Mouse (Mus musculus) limb, embryonic 12.5 days (tissue): ENCODE measurements around the gene Cog5. TPM values are rescaled to one million over a fixed set of nuclear protein-coding genes. Genes with fewer than 3 reads are reported as not detected.

Experiments
- ATAC-seq: fragments of 200-750 bp; cut with Nextera tagmentation; 2 replicates; pipeline ENCODE4 v1.8.0; 2017; ENCODE audit warnings: low read depth, moderate TSS enrichment; ENCODE audit not compliant: insufficient number of reproducible peaks, insufficient read depth, low FRiP score, low TSS enrichment
- H3K27ac ChIP-seq: fragments of 300-500 bp; sonication (generic); 2 replicates; pipeline ENCODE4 v1.5.1; 2016; ENCODE audit warnings: mild to moderate bottlenecking, moderate library complexity
- H3K27me3 ChIP-seq: fragments of 300-500 bp; sonication (generic); 2 replicates; pipeline ENCODE4 v1.6.1; 2016; ENCODE audit warnings: mild to moderate bottlenecking, moderate library complexity
- H3K36me3 ChIP-seq: fragments of 300-500 bp; sonication (generic); 2 replicates; pipeline ENCODE4 v1.6.1; 2016; ENCODE audit warnings: mild to moderate bottlenecking, moderate library complexity
- H3K4me1 ChIP-seq: fragments of 300-500 bp; sonication (generic); replicated peaks from 2 replicates; pipeline ENCODE4 v1.6.1; 2016
- H3K4me2 ChIP-seq: fragments of 300-500 bp; sonication (generic); 2 replicates; pipeline ENCODE4 v1.6.1; 2016; ENCODE audit warnings: mild to moderate bottlenecking, moderate library complexity
- H3K4me3 ChIP-seq: fragments of 300-500 bp; sonication (generic); replicated peaks from 2 replicates; pipeline ENCODE4 v1.5.1; 2016; ENCODE audit warnings: mild to moderate bottlenecking
- H3K9ac ChIP-seq: fragments of 300-500 bp; sonication (generic); replicated peaks from 2 replicates; pipeline ENCODE4 v1.6.1; 2016; ENCODE audit warnings: mild to moderate bottlenecking, moderate library complexity
- H3K9me3 ChIP-seq: fragments of 300-500 bp; sonication (generic); 2 replicates; pipeline ENCODE4 v1.6.1; 2016; ENCODE audit warnings: mild to moderate bottlenecking, moderate library complexity
- WGBS: fragments of 180-500 bp; shearing (Covaris S2); methylation state at CpG from one replicate; pipeline ENCODE4 v1.1.7; 2016; 5-methylcytosine and 5-hydroxymethylcytosine counted together
- polyA plus RNA-seq: library from polyadenylated mRNA; unstranded; fragments of >200 nt; fragmentation: Nextera tagmentation; extraction: Ambion mirVana; gene quantifications from 2 replicates; pipeline ENCODE4 v1.2.1, GENCODE M21; 2016

The Cog5 gene
- polyA plus RNA-seq, 1 experiment from 2014 or later, result 36.0 TPM

DNA sequence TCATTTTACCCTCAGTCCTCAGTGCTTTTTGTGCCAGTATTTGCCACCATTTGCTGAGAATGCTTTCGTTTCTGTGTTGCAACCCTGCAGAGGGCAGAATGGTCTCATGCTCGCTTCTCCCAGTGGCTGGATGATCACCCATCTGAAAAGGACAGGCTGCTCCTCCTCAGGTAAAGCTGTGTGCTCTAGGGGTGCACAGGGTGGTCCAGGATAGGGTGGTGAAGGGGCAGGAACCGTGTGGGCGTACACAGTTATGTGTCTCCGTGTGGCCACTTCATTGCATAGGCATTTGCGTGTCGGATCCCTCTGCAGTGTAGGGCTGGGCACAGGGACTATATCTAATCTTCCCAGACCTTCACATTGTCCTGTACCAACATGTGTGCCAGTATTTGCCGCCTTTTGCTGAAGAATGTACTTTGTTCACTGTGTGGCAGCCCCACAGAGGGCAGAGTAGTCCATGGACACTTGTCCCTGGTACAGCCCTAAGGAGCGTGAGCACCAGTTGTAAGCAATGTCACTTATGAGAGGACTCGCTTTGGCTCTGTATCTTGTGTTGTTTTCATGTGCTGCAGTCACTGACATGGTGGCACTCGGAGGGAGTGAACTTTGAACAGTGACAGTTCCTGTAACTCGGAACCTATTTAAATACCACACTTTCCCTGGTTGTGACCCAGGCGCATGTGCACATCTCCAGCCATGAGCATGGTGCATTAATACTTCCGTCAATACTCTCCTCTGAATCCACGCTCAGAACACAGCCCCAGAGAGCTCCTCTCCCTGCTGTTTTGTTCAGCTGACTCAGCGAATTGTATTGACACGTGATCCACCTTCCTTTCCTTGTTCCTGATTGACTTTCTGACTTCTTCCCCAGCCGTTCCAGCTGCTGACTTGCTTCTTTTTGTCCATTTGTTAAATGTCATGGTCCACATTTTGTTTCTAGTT, 266.1 kb downstream of the Cog5 start:
- no peaks in the 10 kb centered on the region for H3K9me3 ChIP-seq
- WGBS, result 87% methylated on average over 18 of the region's 18 CpGs

DNA sequence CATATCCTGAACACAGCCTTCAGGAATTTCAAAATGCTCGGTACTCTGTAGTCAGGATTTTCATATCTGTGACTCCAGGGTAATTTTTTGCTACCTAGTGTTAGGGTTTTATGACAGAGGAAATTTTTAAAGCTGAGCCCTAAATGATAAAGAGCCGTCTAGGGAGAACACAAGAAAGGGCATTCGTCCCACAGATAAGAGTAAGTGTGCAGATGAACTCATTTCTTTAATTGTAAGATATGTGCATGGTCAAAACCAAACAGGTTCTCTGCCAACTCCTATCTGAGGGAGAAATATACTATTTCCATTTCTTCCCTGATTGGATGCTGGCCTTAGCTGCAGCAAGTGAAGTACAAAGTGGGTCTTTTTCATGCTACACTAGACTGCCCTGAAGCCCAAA, 269.5 kb downstream of the Cog5 start:
- no peaks in the 10 kb centered on the region for H3K27me3 ChIP-seq
- H3K4me3 ChIP-seq, result no peak overlapping the region
- WGBS, result 88% methylated on average over 3 of the region's 3 CpGs
- H3K9me3 ChIP-seq, result no peaks in the 10 kb centered on the region
- no peak overlapping the region for H3K27ac ChIP-seq
- no peak overlapping the region for H3K9ac ChIP-seq
- no peak overlapping the region for H3K4me2 ChIP-seq
- peaks cover 7% of the 10 kb centered on the region; the same call in 1 of the 2 replicates for H3K4me1 ChIP-seq
- no peak for ATAC-seq
- H3K36me3 ChIP-seq, result peaks cover 69% of the 10 kb centered on the region

More for the DNA sequence above, 266.1 kb downstream of the Cog5 start:
- H3K9ac ChIP-seq, result no peak overlapping the region
- H3K36me3 ChIP-seq, result peaks cover 51% of the 10 kb centered on the region
- H3K27ac ChIP-seq, result no peak overlapping the region
- no peak for ATAC-seq
- H3K4me3 ChIP-seq, result no peak overlapping the region
- H3K4me1 ChIP-seq, result peaks cover 7% of the 10 kb centered on the region; the same call in 1 of the 2 replicates
- no peak overlapping the region for H3K4me2 ChIP-seq
- H3K27me3 ChIP-seq, result no peaks in the 10 kb centered on the region

DNA sequence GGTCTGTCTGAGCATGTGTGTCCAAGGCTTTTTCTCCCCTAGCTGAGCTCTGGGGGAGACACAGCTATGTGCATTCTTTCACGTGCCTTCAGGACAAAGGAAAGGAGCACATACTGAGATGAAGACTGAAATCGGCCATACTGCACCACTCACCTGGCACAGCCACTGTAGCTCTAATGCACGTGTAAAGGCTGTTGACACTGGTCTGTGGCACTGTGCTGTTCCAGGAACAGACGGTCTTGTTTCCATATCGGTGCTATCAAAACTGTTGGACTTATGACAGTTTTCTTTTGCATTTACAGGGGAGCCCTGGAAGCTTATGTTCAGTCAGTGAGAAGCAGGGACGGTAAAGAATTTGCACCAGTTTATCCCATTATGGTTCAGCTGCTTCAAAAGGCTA, 270.7 kb downstream of the Cog5 start:
- no peaks in the 10 kb centered on the region for H3K27me3 ChIP-seq
- H3K4me2 ChIP-seq, result no peak overlapping the region
- H3K4me1 ChIP-seq, result peaks cover 7% of the 10 kb centered on the region; the same call in 1 of the 2 replicates
- no peak overlapping the region for H3K9ac ChIP-seq
- 80% methylated on average over 6 of the region's 6 CpGs for WGBS
- 0 out of 2 replicates have a peak overlapping the region, but pooled peaks have one; percentile 5 for H3K27ac ChIP-seq
- H3K36me3 ChIP-seq, result peaks cover 70% of the 10 kb centered on the region
- no peak overlapping the region for H3K4me3 ChIP-seq
- no peak for ATAC-seq
- H3K9me3 ChIP-seq, result no peaks in the 10 kb centered on the region

DNA sequence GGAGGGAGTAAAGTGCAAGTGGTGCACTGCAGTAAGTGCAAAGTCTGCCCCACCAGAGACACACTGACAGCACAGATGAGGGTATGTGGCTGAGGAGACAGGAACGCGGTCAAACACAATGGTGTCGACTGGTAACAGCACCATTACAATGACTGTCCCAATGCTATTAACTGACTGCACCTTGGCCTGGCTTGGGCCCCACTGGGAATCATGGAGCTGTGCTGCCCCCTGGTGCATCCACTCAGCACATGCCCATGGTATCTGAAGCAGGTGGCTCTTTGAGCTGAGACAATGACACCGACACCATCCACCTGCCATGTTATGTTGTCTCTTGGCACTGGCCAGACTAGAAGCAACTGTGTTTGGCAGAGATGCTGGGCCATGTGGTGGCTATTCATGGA, 272.0 kb downstream of the Cog5 start:
- Histone ChIP-seq H3K9ac (no peak overlapping the region), H3K4me3 (no peak overlapping the region), H3K27me3 (no peaks in the 10 kb centered on the region), H3K4me1 (peaks cover 7% of the 10 kb centered on the region; the same call in 1 of the 2 replicates), H3K36me3 (peaks cover 75% of the 10 kb centered on the region), H3K27ac (no peak overlapping the region), H3K9me3 (no peaks in the 10 kb centered on the region), H3K4me2 (no peak overlapping the region)
- ATAC-seq, result no peak; the same call in 1 of the 2 replicates
- 67% methylated on average over 4 of the region's 4 CpGs for WGBS

DNA sequence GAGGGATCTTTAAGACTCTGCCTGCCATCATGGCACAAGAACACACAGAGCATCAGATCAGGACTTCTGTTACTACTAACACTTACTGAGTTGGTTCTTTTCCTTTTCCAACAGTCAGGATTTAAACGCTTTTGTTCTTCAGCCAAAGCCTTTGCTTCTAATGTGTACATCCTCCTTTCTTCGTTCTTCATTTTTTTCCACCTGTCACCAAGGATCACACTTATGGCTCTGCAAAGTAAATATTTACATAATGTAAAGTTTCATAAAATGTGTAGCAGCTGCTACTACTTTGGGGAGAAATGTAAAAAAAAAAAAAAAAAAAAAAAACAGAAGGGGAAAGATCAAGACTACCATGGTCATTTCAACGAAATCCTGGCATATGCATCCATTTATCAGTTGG, 273.8 kb downstream of the Cog5 start:
- Histone ChIP-seq H3K4me1 (0 out of 2 replicates have a peak, but pooled peaks cover 3% of the 10 kb centered on the region), H3K4me2 (no peak overlapping the region), H3K9ac (no peak overlapping the region), H3K27me3 (no peaks in the 10 kb centered on the region), H3K9me3 (no peaks in the 10 kb centered on the region), H3K27ac (no peak overlapping the region), H3K4me3 (no peak overlapping the region), H3K36me3 (peaks cover 85% of the 10 kb centered on the region)
- no peak for ATAC-seq
- 91% methylated on average over 3 of the region's 3 CpGs for WGBS

DNA sequence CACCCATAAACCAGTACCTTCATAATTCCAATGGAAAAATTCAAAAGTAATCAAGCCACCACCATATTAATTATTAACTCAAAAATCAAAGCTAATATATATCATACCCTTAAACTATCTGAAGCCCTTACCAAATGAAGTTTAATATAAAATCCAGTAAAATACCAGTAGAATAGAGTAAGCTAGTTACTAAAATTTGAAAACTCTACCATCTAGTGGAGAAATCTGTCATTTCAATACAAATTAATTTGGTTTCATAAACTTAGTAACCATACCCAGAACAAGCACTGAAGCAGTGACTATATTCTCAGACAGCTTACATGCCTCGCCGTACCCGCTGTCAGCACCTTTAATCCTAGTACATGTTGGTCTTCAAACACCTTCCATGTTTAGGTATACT, 277.1 kb downstream of the Cog5 start:
- H3K4me3 ChIP-seq, result no peak overlapping the region
- 95% methylated on average over 3 of the region's 3 CpGs for WGBS
- no peak overlapping the region for H3K9ac ChIP-seq
- no peaks in the 10 kb centered on the region for H3K9me3 ChIP-seq
- no peak overlapping the region for H3K27ac ChIP-seq
- H3K27me3 ChIP-seq, result no peaks in the 10 kb centered on the region
- no peaks in the 10 kb centered on the region for H3K4me1 ChIP-seq
- H3K4me2 ChIP-seq, result no peak overlapping the region
- H3K36me3 ChIP-seq, result peaks cover 85% of the 10 kb centered on the region
- ATAC-seq, result no peak

DNA sequence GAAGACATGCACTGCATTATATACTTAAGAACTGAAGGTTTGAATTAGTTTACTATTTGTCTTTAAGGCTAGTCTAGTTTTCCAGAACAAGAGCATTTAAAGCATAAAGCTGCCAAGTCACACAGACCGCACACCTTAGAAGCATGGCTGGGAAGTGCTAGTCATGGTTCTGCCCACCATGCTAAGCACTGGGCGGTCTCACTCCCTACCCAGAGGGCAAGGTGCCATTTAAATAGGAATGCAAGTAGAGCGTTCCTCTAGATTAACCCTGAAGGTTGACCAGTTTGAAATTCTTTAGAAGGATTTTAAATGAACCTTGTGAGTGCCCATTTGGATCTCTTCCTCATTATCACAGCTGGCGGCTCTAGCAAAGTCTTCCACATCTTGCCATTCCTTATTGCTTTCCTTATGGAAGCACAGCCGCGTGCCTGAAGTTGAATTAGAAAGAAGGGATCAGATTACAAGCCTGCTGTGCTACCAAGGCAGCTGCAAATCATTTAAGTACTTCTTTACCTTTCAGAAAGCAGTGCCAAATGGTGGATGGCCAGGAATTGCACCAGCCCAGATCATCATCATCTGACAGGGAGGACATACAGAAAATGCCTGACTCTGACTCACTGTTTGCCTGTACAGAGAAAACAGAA, 282.1 kb downstream of the Cog5 start:
- Histone ChIP-seq H3K27ac (0 out of 2 replicates have a peak overlapping the region, but pooled peaks have one; percentile 9), H3K4me2 (no peak overlapping the region), H3K27me3 (no peaks in the 10 kb centered on the region), H3K9ac (no peak overlapping the region), H3K36me3 (peaks cover 83% of the 10 kb centered on the region), H3K4me3 (no peak overlapping the region), H3K4me1 (0 out of 2 replicates have a peak, but pooled peaks cover 3% of the 10 kb centered on the region), H3K9me3 (no peaks in the 10 kb centered on the region)
- ATAC-seq, result no peak
- WGBS, result 24% methylated on average over 6 of the region's 6 CpGs

DNA sequence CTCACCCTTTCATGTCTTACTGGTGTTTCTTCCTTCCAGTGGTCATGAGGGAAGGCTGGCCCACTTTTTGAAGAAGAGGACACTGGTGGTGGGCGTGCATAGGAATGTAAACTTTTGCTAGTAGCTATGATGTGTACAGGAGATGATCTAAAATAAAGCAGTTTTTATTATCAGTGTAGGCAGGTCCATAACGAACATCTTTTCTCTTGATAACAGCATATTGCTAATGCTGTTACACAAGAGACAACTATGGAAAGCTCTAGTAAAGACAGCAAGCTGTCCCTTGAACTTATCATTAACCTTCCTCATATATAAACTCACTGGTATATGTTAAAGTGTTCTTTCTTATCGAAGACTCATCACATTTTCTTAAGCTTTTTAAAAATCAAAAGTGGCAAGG, 282.9 kb downstream of the Cog5 start:
- WGBS, result 85% methylated on average over 3 of the region's 3 CpGs
- H3K36me3 ChIP-seq, result peaks cover 82% of the 10 kb centered on the region

DNA sequence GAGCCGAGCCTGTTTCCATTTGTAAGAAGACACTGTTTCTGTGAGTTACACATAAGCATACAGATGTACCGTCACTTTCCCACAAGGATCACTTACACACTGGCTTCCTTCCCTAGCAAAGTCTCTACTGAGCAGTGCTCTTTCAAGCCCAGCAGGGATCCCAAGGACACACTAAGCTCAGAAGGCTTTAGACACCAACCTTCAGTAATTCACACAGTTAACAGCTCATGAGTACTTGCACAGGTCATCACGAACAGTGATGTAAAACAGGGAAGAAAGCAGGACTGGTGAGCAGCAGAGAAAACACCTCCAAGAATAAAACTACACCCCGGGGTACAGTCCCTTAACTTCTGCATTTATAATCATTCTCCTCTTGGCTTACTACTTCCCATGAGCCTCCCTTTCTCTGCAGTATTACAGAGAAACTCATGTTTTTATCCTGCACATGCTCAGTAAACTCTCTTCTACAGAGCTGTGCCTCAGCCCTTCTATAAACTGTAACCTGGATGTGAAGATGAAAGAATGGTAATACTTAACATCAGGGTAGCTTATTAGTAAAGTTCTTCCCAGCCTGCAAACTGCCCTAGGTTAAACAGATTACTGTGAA, 283.8 kb downstream of the Cog5 start:
- H3K9ac ChIP-seq, result no peak overlapping the region
- H3K4me2 ChIP-seq, result no peak overlapping the region
- H3K4me3 ChIP-seq, result no peak overlapping the region
- no peak for ATAC-seq
- 87% methylated on average over 4 of the region's 4 CpGs for WGBS
- no peak overlapping the region for H3K27ac ChIP-seq
- H3K9me3 ChIP-seq, result no peaks in the 10 kb centered on the region
- peaks cover 83% of the 10 kb centered on the region for H3K36me3 ChIP-seq
- 0 out of 2 replicates have a peak, but pooled peaks cover 3% of the 10 kb centered on the region for H3K4me1 ChIP-seq
- H3K27me3 ChIP-seq, result no peaks in the 10 kb centered on the region

More for the DNA sequence above, 282.9 kb downstream of the Cog5 start:
- H3K27me3 ChIP-seq, result no peaks in the 10 kb centered on the region
- no peak overlapping the region for H3K4me3 ChIP-seq
- ATAC-seq, result no peak
- no peak overlapping the region for H3K9ac ChIP-seq
- no peak overlapping the region for H3K27ac ChIP-seq
- no peak overlapping the region for H3K4me2 ChIP-seq
- H3K4me1 ChIP-seq, result 0 out of 2 replicates have a peak, but pooled peaks cover 3% of the 10 kb centered on the region
- no peaks in the 10 kb centered on the region for H3K9me3 ChIP-seq

DNA sequence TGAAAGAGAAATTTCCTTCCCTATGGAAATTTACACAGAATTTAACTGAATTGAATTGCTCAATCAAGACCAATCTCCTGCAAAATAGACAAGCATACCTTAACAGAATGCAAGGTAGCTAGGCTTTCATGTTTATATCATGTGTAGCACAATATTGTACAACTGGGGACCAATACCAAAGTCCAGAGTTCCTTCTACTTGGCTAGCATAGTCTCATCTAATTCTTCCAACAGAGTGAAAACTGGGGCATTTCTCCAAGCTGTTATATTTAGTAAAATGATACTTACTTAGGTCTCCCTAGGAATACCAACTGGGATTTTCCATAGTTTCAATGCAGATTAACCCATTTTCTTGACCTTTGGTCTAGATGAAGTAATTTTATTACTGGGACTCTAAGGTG, 284.4 kb downstream of the Cog5 start:
- no peak overlapping the region for H3K4me3 ChIP-seq
- H3K27me3 ChIP-seq, result no peaks in the 10 kb centered on the region
- no peak overlapping the region for H3K4me2 ChIP-seq
- ATAC-seq, result no peak
- H3K27ac ChIP-seq, result no peak overlapping the region
- no peaks in the 10 kb centered on the region for H3K9me3 ChIP-seq
- H3K9ac ChIP-seq, result no peak overlapping the region
- peaks cover 86% of the 10 kb centered on the region for H3K36me3 ChIP-seq
- H3K4me1 ChIP-seq, result 0 out of 2 replicates have a peak, but pooled peaks cover 3% of the 10 kb centered on the region
